Mouse (Mus musculus) small intestine, adult 2 months (tissue): Measurements from ENCODE around the gene Pkmyt1.

ENCODE experiments used
- CTCF ChIP-seq: fragments of 200-500 bp; IDR thresholded peaks from 2 replicates; pipeline ENCODE4 v1.5.1; 2012; ENCODE audit warnings: low read depth, mild to moderate bottlenecking, control low read depth, inconsistent platforms, low read length, moderate library complexity, mixed read lengths; ENCODE audit not compliant: insufficient replicate concordance, insufficient read length; ENCODE audit errors: extremely low read depth
- POLR2A ChIP-seq: fragments of 200-500 bp; IDR thresholded peaks from 2 replicates; pipeline ENCODE4 v1.6.1; 2012; ENCODE audit warnings: low read depth, mild to moderate bottlenecking, control low read depth, inconsistent platforms, low read length, moderate library complexity

DNA sequence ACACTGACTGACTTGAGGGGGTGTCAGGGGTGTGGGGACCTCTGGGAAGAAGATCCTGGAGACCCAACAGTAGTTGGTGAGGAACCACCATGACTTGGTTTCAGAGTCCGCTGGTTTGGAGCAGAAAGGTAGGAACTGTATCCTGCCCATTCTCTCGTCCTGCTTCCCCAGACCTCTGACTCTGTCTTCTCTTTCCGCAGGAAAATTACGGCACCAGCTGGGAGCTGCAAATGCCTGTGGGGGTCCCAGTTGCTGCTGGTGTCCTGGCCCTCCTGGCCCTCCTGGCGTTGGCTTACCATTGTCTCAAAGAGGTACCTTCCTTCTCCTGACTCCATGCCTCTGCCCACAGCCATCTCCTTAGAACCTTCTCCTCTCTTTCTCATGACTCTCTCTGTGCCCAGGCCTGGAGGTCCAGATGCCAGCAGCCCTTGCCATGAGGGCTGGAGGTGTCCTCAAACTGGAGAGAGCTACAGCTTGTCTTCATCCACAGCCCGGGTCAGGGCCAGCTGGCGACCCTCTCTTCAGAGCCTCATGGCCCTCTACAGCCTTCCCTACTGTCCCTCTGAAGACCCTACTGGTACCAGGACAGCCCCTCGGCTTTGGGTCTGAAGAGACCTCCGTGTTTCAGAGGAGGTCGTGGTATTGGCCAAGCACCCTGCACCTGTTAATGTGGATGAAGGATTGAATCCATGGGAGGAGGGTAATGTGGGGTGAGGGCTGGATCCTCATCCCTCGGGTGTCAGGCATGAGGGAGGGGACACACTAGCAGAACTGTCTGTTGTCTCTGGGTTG lies 23.5 kb downstream of the Pkmyt1 start:
- TF ChIP-seq CTCF (no peak), POLR2A (no peak)
